Mouse (Mus musculus) bone marrow, adult 2 months (tissue): ENCODE measurements around the gene Vwa3a.

Experiments used
- CTCF ChIP-seq: fragments of 200-500 bp; IDR thresholded peaks from 2 replicates; pipeline ENCODE4 v1.5.1; 2011; ENCODE audit warnings: low read length, control low read depth; ENCODE audit not compliant: control insufficient read depth, insufficient read depth
- POLR2A ChIP-seq: fragments of 200-500 bp; IDR thresholded peaks from 2 replicates; pipeline ENCODE4 v1.6.1; 2011; ENCODE audit warnings: low read depth, mild to moderate bottlenecking, control low read depth, low read length, borderline replicate concordance; ENCODE audit not compliant: control insufficient read depth

DNA sequence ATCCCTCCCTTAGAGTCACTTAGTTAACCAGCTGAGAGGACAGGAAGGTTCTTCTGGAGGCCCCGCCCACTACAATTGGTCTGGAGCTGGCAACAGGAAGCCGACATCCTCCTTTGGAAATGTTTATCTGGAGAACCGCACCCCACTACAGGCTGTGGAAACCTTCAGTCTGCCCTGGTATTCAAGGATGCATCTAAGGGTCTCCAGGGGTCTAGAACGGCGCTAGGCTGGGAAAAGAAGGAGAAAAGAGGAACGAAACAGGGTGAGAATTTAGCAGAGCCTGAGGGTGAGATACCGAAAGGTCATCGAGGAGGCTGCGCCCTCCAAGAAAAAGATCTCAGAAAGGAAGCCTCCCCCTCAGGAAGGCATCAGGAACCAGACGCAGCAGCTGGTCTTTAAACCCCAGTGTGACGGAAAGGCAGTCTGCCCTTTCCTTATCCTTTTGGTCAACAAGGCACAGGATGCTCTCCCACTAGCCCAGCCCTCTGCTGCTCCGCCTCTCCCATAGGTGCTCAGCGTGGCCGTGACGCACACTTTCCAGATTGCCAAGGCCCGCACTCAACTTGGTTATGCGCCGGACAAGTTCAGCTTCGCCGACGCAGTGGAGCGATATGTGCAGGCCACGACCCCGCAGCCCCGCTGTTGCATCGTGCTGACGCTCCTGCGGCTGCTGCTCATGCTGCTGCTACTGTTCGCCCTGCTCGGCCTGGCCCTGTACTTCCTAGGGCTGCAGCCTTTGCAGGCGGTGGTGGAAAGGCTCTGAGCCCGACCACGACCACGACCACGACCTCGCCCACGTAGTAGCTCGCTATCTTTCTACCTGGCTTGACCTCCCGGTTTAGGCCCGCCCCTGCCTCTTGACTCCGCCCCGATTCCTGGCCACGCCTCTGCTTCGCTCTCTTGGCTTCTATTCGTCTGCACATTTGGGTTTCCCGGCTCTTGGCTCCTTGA lies 91.6 kb downstream of the Vwa3a start:
- 0 out of 2 replicates have a peak, but pooled peaks have one; percentile 11 for TF ChIP-seq CTCF
- no peak for TF ChIP-seq POLR2A
